Mouse (Mus musculus) kidney, adult 18-20 months (tissue): ENCODE measurements around the gene Slc9a9.
A peak's percentile ranks its signal among the peaks of the same experiment; 100 is the strongest.

ENCODE experiments used
- DNase-seq: peaks from one replicate; pipeline ENCODE4 v3.0.0; 2021

Gene Slc9a9

DNA sequence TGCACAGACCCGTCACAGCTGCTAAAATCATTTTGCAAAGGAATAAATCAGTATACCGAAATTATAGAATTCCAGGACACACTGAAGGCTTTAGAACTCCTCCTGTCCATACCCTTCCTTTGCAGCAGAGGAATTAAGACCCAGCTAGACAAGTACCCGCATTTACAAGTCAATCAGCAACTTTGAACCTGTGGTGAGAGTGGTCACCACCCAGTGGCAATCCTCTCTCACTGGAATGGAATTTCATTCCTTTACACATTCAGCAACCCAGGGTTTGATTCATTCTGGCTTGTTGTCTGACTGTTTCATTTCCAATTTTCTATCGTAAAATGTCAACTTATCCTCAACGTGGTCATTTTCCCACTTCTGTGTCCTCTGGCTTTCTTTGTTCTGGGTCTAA, 67.5 kb downstream of the Slc9a9 start:
- no peak for DNase-seq

GRCm38 (mm10) chr9:94738555-94739427, 69.1 kb downstream of the Slc9a9 start:
- peak; percentile 24 for DNase-seq

GRCm38 (mm10) chr9:94740841-94741240, 71.1 kb downstream of the Slc9a9 start:
- DNase-seq, result no peak

- DNase-seq, result no peak
Observed at GRCm38 (mm10) chr9:94743291-94743690, 73.6 kb downstream of the Slc9a9 start.

DNA sequence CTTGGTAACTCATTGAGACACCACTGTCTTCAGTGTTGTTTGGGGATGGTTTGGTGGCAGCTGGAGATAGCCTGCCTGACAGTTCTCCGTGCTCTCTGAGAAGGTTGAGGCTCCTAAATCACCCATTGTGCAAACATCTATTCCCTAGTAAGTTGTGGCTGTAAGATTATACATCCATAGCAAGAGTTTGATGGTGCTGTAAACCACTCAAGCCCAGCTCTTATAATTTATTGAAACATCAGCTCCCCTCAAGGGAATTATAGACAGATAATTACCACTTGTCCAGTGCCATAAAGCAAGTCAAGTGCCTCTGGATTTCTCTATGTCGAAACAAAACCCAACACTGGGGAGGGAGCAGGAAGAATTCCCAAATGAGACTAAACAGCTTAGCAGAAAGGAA, 78.8 kb downstream of the Slc9a9 start:
- DNase-seq, result no peak

DNA sequence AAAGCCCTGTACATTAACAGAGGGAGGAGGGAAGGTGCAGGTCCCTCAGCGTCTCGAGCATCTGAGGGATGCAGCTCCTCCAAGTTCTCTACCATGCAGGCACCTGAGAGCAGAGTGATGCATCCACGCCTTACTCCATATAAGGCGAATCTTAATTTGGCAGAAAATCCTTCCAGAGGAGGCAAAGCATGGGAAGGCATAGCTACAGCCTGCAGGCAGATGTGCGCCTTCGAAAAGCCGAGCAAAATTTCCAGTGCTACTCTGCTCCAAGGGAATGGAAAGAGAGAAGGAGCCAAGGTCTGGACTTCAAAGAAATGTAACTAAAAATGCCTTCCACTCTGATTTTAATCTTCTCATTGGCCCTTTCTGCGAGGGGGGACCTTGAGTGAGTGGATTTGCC, 80.5 kb downstream of the Slc9a9 start:
- DNase-seq, result no peak

GRCm38 (mm10) chr9:94750935-94751637, 81.4 kb downstream of the Slc9a9 start:
- DNase-seq, result no peak

DNA sequence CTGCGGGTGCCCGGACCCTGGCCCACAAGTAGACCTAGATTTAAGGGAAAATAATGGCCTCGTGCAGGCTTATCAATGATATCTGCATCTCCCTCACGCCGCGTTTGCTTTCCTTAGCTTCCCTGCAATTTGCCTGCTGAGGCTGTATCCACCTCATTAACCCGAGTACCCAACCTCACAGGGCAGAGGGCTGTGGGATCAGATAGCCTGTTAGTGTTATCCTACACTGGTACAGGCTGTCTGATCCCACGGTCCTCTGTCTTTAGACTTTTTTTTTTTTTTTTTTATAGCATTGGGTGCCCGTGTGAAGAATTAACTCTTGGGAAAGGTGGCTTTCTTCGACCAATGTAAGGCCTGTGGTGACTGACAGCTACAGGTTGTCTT, 81.9 kb downstream of the Slc9a9 start:
- no peak for DNase-seq

DNA sequence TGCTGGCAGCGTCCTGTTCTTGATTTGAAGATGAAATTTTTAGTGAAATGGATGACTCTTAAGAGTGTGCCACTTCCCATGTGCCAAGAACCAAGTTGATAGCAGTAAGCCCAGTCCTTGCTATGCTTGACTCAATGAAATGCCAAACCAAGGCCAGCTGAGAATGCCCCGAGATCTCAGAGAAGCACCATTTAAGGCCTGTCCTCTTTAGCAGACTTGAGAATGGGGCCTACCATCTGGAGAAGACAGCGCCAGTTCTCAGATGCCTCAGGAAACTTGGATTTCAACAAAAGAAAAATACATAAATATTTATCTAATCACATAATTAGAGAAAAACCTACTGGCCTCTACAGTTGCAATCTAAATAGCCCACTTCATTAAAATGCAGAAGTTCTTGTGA, 82.4 kb downstream of the Slc9a9 start:
- no peak for DNase-seq

- DNase-seq, result no peak
Observed at GRCm38 (mm10) chr9:94759904-94760303, 90.2 kb downstream of the Slc9a9 start.

- no peak for DNase-seq
Observed at GRCm38 (mm10) chr9:94768114-94768513, 98.4 kb downstream of the Slc9a9 start.

GRCm38 (mm10) chr9:94768524-94768923, 98.8 kb downstream of the Slc9a9 start:
- no peak for DNase-seq

GRCm38 (mm10) chr9:94773357-94773756, 103.6 kb downstream of the Slc9a9 start:
- no peak for DNase-seq

DNA sequence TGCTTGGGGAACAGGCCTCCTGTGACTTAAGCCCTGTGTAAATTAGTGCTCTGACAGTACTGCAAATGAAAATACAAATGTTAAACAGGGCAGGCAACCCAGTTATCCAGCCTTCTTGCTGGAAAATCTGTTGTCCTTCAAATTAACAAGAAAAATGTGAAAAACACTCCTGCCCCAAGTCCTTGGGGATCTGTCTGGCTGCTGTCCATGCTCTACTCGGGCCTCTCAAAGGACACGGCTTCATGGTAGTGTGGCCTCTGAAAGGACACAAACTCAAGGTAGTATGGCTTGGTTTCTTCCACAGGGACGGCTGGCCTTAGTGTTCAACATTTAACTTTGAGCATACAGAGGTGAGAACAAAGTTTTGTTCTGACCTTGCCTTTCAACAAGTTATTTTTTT, 118.6 kb downstream of the Slc9a9 start:
- DNase-seq, result no peak

- no peak for DNase-seq
Observed at GRCm38 (mm10) chr9:94790966-94791365, 121.3 kb downstream of the Slc9a9 start.

DNA sequence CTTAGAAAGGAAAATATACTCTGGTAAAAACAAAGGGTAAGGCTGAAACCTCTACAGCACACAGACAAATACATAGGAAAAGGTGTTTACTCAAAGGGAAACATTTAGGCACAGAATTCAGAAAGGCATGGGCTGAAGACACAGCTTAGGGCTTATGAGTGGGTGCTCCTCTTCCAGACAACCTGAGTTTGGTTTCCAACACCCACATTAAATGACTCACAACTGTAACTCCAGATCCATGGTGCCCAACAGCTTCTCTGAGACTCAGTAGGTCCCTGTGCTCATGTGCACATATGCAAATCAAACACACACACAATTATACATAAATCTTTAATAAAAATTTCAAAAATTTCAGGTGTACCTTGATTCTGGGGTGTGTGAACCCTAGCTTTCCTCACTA, 133.4 kb downstream of the Slc9a9 start:
- DNase-seq, result no peak

DNA sequence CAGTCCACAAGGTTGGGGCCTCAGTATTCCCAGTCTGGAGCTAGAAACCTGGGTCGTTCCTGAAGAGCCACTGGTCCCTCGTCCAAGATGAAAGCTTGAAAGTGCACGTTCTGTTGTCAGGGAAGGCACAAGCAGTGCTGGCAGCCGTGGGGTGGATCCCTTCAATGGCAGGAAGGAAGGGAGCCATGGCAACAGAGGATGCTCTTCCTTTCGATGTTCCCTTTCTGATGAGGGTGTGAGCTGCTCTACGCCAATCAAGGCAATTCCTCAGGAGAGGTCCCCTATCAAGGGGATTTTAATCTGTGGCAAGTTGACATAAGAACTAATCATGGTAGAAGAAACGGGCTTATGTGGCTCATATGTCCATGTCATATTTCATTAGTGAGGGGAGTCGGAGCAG, 135.8 kb downstream of the Slc9a9 start:
- no peak for DNase-seq

DNA sequence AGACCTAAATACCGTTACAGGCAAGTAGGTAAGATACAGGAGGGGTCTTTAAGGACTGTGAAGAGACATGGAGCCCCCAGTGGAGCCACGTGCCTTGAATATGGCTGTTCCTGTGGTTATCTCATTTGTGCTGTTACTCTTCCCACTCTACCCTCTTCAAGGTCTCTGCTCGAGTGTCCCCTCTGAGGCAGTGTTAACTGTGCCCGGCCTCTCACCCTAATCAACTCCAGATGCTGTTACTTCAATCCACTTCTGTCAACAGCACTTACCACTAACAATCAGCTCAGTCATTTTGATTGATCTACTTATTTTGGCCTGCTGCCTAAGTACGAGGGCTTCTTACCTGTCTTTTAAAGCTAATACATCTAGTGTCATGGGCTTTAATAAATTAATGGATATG, 145.8 kb downstream of the Slc9a9 start:
- no peak for DNase-seq

GRCm38 (mm10) chr9:94821268-94821667, 151.6 kb downstream of the Slc9a9 start:
- no peak for DNase-seq

DNA sequence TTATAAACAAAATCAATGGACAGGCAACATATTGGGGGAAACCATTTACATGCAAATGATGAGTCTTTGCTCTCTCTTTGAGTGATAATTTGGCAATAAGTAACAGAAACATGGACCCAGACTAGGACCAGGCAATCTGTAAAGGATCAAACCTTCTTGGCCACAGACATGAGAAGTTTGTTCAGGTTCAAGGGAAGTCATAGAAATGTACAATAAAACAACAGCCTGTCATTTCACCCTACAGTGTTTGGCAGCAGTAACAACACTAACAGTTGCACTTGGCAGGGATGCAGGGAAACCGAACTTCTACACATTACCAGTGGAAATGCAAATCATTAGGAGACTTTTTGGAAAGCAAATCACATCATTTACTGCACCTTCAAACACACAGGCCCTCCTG, 164.1 kb downstream of the Slc9a9 start:
- DNase-seq, result no peak

- DNase-seq, result no peak
Observed at GRCm38 (mm10) chr9:94837384-94837783, 167.7 kb downstream of the Slc9a9 start.

GRCm38 (mm10) chr9:94838479-94839031, 168.8 kb downstream of the Slc9a9 start:
- DNase-seq, result no peak

GRCm38 (mm10) chr9:94839204-94839603, 169.5 kb downstream of the Slc9a9 start:
- no peak for DNase-seq

GRCm38 (mm10) chr9:94840398-94840797, 170.7 kb downstream of the Slc9a9 start:
- no peak for DNase-seq
